Mouse (Mus musculus): ENCODE results near the gene Klhl25.

The Klhl25 gene

DNA sequence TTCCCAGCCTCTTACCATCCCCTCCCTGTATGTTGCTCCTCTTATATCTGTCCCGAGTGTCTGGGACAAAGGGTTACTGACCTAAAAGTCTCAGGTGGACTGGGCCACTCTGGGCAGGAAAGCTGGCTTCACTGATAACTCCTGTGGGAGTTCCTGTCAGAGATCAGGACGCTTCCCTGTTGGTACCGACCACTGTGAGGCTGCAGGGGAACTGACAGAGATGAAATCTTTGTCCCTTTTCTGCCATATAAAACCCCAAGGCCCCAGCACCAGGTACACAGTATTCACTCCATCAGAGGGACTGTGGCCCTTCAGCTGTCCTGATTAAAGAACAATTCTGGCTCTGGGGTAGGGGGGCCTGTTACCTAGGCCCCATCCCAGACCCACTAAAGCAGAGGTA is 71.6 kb downstream of the Klhl25 start:
- in situ Hi-C loops (cut with MboI, MseI): loop anchor here (5.0 to 10.0 kb wide), 6 partner anchors 48 to 1525 kb away; no protein-coding TSS in a partner anchor
